Mouse (Mus musculus) ES-E14 (cell line): ENCODE measurements around the gene Cish.

Source experiments
- MAFK ChIP-seq: IDR thresholded peaks from 2 replicates; pipeline ENCODE4 v1.6.1; 2014; ENCODE audit warnings: mild to moderate bottlenecking, low read depth, low read length, inconsistent platforms; ENCODE audit not compliant: insufficient read depth
- ZNF384 ChIP-seq: IDR thresholded peaks from 2 replicates; pipeline ENCODE4 v1.6.1; 2012; ENCODE audit warnings: low read depth, low read length, inconsistent platforms

- TF ChIP-seq ZNF384 (no peak), MAFK (no peak)
These were observed 45.3 kb downstream of the Cish start for GRCm38 (mm10) chr9:107340911-107341645.
